ENCODE assay signal across 18 mouse cellular contexts in genomic region chr4:134569831-134570230, GRCm38 (mm10). TPM values are rescaled to one million over a fixed set of nuclear protein-coding genes. Genes with fewer than 3 reads are reported as not detected.
"Had no signal": no experiment of that assay in that cellular context is flagged by ENCODE, and none has a peak within 500 bp of the region (broad histone marks: within the 10 kb centered on the region; RNA-seq: fewer than 3 reads in every experiment).

No protein-coding gene starts in this region.

- H3K9me3 ChIP-seq: kidney, embryonic 15.5 days; limb, embryonic 15.5 days; stomach, embryonic 15.5 days had no signal

- H3K36me3 ChIP-seq: stomach, embryonic 15.5 days had no signal

- ATAC-seq: liver, postnatal 0 days; lung, postnatal 0 days had no signal

- H3K4me3 ChIP-seq: kidney, embryonic 15.5 days; left cerebral cortex, adult 2 months; limb, embryonic 12.5 days; limb, embryonic 15.5 days; stomach, embryonic 15.5 days had no signal

- H3K27me3 ChIP-seq: kidney, embryonic 15.5 days; stomach, embryonic 15.5 days had no signal

- H3K27ac ChIP-seq: kidney, embryonic 15.5 days; left cerebral cortex, adult 2 months; limb, embryonic 12.5 days; limb, embryonic 15.5 days; liver, embryonic 14.5 days; macrophage; stomach, embryonic 15.5 days had no signal

- H3K4me2 ChIP-seq: kidney, embryonic 15.5 days; limb, embryonic 12.5 days; limb, embryonic 15.5 days; liver, embryonic 11.5 days; lung, embryonic 14.5 days; stomach, embryonic 15.5 days had no signal

- H3K9ac ChIP-seq: kidney, embryonic 15.5 days; limb, embryonic 12.5 days; limb, embryonic 15.5 days; liver, embryonic 14.5 days; liver, postnatal 0 days; lung, embryonic 14.5 days; stomach, embryonic 15.5 days had no signal

- H3K4me1 ChIP-seq: stomach, embryonic 15.5 days had no signal

- DNase-seq: kidney, adult 11 months; kidney, adult 8-10 months; midbrain, embryonic 14.5 days; right cerebral cortex, postnatal 25 days; spleen, adult 18-20 months; thymus, postnatal 25 days had no signal

RNA-seq across cellular contexts. Expression of gene Aunip, which starts 59.0 kb away (rescaled TPM):
- total RNA-seq: neutrophil, adult 5-6 weeks had no signal
